Mouse (Mus musculus) heart, adult 8-10 months (tissue): ENCODE results near the gene Gm2a. TPM values are rescaled to one million over a fixed set of nuclear protein-coding genes. Genes with fewer than 3 reads are reported as not detected.
A peak's percentile ranks its signal among the peaks of the same experiment; 100 is the strongest.
"Not testable (repeated sequence)": the region's sequence is repeated elsewhere in the genome, so short reads cannot be mapped to it uniquely, and the experiment has no call there.

Experiments
- DNase-seq: peaks from one replicate; pipeline ENCODE4 v3.0.0; 2022; ENCODE audit warnings: low spot score
- total RNA-seq, 4 experiments: library from RNA; stranded (reverse); gene quantifications; 2 replicates each; pipeline ENCODE4 v1.2.4; 2022

The Gm2a gene
- total RNA-seq = 10 to 100 TPM in 2 of 4 experiments, 1 to 10 TPM in 2; 9.4 to 10.7 (median 10.1) TPM

GRCm38 (mm10) chr11:55097463-55098188 is at the start of gene Gm2a:
TSS of gene Gm2a (plus strand) at chr11:55098115.
- DNase-seq = peak; percentile 92

- no peak for DNase-seq
These were observed 46.9 kb upstream of the Gm2a start for GRCm38 (mm10) chr11:55050837-55051510.

DNA sequence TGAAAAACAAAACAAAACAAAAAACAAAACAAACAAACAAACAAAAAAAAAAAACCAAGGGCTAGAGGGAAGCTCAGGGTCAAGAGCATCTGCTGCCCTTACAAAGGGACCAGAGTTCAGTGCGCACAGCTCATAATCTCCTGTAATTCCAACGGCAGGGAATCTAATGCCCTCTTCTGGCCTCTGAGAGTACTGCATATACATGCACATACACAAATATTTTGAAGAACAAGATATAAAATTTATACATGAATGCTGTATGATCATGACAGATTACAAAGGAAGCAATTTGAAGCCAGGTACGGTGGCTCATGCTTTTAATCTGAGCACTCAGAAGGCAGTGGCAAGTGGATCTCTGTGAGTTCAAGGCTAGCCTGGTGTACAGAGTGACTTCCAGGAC is 40.4 kb upstream of the Gm2a start:
- DNase-seq = no peak

DNA sequence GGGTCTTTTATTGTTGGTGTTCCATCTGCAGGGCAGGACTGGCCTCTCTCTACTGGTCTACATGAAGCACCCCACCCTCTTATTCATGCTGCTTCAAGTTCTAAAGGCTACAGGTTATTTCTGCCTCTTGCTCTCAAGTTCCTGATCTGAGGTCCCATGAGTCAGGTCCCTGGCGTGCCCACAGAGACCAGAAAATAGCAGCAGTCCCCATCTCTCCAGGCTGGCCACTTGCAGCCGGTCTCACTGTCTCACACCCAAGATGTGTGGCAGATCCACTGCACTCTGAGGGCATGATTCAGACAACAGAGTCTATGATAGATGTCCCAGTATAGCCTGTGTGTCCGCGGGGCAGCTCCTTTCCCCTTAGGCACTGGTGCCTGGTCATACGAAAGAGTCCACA is 37.1 kb upstream of the Gm2a start:
- DNase-seq = no peak

DNA sequence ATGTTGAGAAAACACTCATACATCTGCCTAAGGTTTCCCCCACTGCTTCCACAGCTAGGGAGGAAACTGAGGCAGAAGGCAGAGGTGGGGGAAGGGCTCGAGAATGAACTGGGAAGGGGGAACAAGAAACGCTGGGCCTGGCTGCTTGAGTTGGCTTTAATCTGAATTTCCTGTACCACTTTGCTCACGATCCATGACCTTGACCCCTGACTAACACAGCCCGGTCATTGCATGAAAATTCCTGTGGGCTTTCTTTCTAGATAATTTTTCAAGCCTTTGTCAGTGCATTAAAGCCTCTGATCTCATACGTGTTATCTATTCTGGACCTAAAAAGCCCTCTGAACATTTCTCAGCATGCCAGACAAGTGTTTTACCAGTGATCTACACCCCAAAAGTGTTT is 35.1 kb upstream of the Gm2a start:
- DNase-seq = no peak

GRCm38 (mm10) chr11:55066921-55067320 is 31.0 kb upstream of the Gm2a start:
- DNase-seq = no peak

- DNase-seq = no peak
These were observed 28.9 kb upstream of the Gm2a start for GRCm38 (mm10) chr11:55069023-55069422.

GRCm38 (mm10) chr11:55071344-55071743 is 26.6 kb upstream of the Gm2a start:
- no peak for DNase-seq

DNA sequence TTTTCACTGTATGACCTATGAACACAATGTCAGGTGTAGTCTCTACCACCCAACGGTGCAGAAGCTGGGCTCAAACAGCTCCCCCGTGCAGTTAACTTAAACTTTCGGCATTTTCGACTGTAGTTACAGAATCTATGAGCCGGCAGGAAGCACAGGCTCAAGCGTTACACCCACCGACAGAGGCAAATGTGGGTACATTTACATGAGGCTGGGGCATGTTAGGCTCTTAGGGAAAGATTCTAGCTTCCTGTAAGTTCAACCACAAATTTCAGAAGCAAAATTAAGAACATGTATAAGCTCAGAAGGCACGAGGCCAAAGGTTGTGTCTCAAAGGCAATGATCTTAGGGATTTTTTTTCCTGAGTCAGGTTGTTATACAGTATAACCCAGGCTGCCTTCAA is 25.4 kb upstream of the Gm2a start:
- no peak for DNase-seq

DNA sequence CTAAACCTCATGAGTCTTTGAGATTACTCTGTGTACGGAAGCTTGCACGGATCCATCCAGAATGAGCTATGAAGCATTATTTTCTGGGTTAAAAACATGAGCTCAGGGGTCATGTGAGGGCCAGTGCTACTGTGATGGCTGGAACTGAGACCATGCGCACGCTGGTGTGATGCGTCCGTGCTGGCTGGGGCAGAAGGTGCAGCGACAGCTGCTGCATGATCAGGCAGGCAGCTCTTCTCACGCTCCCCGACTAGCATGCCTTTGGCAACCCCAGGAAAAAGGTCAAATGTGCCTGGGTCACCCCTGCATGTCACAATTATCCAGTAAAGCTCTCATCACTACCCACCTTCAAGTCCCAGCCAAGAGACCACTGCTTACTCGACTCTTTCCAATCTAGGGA is 24.7 kb upstream of the Gm2a start:
- DNase-seq = no peak

GRCm38 (mm10) chr11:55075602-55076001 is 22.3 kb upstream of the Gm2a start:
- DNase-seq = no peak

DNA sequence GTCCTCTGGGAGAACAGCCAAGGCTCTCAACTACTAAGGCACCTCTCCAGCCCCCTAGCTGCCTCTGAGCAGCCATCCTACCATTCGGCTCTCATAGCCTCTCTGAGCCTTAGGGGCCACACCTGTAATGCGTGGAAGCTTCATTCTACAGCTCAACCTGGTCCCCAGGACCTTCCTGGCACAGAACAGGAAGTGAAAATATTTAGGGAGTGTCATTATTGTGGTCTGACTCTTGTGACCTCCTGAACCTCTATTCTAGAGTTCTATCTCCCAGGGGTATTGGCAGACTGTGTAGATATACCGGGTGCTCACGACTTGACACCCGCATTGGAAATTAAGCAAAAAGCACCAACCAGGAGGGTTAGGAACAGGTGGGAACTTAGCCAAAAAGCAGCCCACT is 21.7 kb upstream of the Gm2a start:
- DNase-seq = no peak

DNA sequence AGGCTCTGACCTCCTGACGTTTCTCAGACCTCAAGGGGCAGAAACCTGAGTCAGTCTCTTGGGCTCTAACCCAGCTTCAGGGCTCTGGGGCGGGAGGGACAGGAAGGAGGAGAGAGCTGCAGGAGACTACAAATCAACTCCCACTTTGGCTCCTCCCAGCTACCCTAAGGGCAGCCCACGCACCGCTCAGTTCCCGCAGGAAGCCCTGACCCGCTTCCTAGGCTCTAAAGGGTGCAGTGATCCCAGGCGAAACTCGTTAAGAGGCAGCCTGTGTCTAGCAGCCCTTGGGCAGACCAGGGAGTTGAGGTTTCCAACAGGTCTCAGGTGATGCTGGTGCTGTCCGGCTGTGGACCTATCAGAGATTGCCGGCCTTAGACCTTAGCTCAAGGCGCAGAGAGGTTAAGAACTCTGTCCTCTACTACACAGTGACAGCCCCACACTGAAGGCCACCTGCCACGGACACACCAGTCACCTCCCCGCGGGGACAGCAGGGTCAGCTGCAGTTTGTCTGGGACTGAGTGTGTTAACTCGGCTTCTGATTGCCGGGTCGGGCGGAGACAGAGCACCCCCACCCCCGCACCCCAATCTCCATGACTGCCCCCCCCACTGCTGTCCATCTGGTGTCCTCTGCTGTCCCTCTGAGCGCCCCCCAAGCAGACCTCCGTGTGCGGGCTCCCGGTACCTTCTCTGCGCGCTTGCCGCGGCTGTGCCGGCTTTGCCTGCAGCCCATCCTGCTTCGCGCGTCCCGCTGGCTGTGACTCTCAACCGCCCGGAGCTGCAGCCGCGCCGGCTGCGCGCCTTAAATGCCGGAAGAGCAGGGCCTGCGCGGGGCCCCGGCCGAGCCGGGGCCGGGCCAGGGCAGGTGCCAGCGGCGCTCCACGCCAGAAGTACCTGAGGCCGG is 20.3 kb upstream of the Gm2a start, which contains the start of gene Ccdc69:
TSS of gene Ccdc69 (minus strand) at position 801 of the 901 bp plus-strand sequence.
- peak; percentile 74 for DNase-seq

DNA sequence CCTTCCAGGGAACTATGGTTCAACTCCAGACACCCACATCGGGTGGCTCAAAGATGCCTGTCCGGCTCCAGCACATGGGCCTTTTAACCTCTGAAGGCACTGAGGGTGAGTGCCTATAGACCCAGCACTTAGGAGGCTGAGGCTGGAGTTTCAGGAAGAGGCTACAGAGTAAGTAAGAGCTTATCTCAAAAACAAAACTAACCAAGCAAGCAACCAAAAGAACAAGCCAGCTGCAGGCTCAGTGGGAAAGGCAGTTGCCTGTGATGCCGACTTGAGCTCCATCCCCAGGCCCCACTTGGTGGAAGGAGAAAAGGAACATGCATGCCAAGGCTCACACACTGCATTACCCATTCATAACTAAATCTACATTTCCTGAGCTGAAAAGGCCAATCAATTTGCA is 19.4 kb upstream of the Gm2a start:
- no peak for DNase-seq

DNA sequence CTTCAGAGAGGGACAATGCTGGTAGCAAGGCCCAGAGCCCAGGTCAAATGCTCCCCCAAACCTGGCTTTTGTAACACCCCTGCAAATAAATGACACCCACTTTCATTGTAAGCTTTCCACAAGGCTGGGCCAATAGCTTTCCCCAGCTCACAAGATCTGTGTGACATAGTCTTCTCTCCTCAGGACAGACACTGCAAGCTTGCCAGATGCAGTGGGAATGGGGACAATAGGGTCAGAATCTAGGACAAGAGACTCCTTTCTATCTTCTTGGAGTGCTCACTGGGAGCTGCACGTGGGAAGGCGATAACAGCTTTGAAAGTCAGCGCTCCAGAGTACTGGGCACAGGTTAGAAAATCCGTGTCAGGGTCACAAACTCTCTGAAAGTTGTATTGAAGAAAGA is 18.7 kb upstream of the Gm2a start:
- no peak for DNase-seq

DNA sequence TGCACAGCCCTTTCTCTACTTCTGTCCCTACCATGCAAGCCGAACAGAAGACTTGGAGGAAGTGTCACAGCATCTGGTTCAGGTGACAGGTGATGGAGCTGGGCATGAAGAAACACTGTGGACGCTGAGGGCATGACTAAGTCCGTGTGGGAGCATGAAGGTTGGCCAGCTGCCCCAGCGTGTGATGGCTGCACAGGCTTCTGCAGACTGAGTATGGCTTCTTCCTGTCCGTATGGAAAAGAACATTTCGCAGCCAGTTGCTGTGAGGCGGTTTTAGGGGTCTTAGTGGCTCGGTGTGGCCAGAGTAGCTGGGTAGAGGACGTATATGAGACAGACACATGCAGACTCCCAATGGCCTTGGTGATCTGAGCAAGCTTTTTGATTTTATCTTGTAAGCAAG is 16.7 kb upstream of the Gm2a start:
- no peak for DNase-seq

DNA sequence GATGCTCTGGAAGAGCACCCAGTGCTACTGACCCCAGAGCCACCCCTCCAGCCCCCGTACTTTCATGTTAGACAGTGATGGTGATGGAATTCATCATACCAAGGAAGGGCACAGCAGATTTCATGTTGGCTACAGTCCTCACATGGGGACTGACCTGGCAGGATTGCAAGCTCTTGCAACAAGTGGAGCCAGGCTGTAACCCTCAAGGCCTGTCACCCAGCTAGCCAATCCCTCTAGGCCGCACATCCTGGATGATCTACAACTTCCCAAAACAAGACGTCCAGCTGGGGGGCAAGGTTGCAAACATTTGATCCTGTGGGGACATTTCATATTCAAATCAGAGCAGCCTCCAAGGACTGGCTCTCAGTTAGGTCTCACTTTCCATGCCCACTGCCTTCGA is 13.3 kb upstream of the Gm2a start:
- DNase-seq = no peak

DNA sequence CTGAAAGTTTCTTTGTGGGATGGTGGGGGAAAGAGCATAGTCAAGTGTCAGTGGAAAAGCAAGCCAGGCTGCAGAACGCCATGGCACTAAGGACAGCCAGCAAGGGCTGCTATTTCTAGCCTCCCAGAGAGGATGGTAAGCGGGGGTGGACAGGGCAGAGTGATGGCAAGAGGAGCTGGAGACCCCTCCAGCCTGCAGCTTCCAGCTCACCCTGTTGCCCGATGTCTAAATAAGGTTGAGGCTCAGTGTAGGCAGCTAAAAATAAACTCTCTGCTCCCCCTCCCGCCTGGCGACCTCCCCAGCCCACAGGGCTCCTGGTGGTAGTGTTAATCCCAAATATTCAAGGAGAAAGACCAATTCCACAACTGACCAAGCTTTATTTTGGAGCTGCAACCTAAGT is 12.5 kb upstream of the Gm2a start:
- no peak for DNase-seq

GRCm38 (mm10) chr11:55087006-55087405 is 10.9 kb upstream of the Gm2a start:
- DNase-seq = peak; percentile 69

DNA sequence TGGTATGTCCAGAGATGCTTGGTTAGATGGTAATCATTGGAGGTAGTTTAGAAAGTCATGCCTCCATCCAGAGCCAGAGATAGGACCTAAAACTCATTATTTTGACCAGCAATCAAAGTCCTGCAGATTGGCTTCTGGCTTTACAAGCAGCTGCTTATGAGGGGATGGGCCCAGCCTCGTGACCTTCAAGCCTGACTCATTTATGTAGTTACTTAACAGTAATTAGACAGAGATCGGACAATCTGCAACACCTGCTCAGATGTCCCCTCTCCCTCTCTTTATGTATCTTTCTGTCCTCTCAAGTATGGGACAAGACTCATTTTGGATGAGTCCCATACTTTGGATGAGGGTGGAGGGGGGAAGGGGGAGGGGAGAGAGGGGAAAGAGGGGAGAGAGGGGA is 8.0 kb upstream of the Gm2a start:
- no peak for DNase-seq

- DNase-seq = no peak
These were observed 4.8 kb upstream of the Gm2a start for GRCm38 (mm10) chr11:55093096-55093495.

DNA sequence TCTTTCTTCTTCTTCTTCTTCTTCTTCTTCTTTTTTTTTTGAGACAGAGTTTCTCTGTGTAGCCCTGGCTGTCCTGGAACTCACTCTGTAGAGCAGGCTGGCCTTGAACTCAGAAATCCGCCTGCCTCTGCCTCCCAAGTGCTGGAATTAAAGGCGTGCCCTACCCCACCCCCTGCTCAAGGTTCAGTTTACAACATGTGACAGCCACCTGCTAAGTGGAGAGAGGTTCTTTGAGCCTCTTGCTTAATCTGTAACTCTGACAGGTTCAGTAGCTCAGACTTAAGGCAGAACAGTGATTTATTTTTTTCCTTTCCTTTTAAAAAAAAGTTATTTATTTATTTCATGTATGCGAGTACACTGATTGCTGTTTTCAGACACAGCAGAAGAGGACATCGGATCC is 1.6 kb upstream of the Gm2a start:
- DNase-seq = not testable (repeated sequence)
